Mouse (Mus musculus) sigmoid colon, adult 10 weeks (tissue): Measurements from ENCODE around the gene Adamts1. TPM values are rescaled to one million over a fixed set of nuclear protein-coding genes. Genes with fewer than 3 reads are reported as not detected.

ENCODE experiments used
- polyA plus RNA-seq: library from polyadenylated mRNA; stranded (reverse); fragments of 350-450 nt; fragmentation: Illumina TruSeq; extraction: RNeasy Lipid Tissue Mini Kit (QIAGEN cat#74804); gene quantifications from one replicate; pipeline ENCODE4 v1.2.3, GENCODE M21; 2014; ENCODE audit warnings: low read depth, low replicate concordance

The Adamts1 gene
- 5.8 TPM for polyA plus RNA-seq

DNA sequence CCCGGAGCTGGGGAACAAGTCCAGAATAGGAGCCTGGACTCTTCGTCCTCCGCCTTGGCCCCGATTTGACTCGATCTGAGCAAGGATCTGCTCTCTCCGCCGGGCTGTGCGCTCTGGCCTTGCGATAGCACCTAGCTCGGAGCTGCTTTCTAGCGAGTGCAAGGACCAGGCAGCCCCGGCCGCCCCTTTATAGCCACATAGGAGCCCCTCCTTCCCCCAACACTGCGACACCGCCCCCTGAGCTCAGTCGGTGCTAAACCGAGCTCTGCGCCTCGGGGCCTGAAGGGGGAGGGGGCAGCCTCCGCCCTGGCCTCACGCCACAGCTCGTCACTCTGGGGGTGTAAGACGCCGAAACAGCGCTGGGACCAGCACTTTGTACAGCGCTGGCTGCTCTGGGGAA is at the start of gene Adamts1:
TSS of gene Adamts1 (minus strand) at position 160 of the 400 bp plus-strand sequence.

Other genes with a start within 250 kb of the Adamts1 start
- gene Cyyr1, start 249.7 kb downstream of the Adamts1 start, polyA plus RNA-seq: 15.5 TPM
- 4.3 TPM for gene Adamts5, start 98.7 kb upstream of the Adamts1 start, polyA plus RNA-seq